Mouse (Mus musculus): Measurements from ENCODE around the gene Acap1.

DNA sequence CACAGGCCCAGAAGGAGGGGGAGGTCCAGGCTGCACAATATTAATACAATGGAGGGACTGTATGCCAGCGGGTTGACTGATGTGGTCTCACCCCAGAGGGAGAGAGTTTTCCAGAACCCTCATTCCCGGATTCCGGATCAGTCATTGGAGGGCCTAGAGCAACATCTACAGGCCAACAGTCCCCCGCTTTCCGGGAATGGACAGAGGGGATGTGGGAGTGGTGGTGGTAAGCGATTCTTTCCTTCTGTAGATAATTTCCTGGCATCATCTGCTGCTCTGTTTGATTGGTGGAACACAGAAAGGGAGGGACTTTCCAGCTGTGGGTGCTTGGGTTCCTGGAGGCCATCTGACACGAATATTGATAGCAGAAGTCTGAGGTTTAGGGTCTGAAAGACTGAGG, 19.2 kb downstream of the Acap1 start:
- TF ChIP-seq CTCF (IDR thresholded peaks at IDR 0.05; ENCODE audit: low read depth) (no peak), EP300 (IDR thresholded peaks at IDR 0.05; ENCODE audit: low read depth) (no peak)

All from liver, embryonic 14.5 days (tissue).